Comparison of ENCODE assay signal across 9 mouse cellular contexts in genomic region chr11:98762756-98763501, GRCm38 (mm10). TPM values are rescaled to one million over a fixed set of nuclear protein-coding genes. Genes with fewer than 3 reads are reported as not detected.
DNase-seq lines count a peak whose midpoint lies in the region; ATAC-seq lines count a peak whose summit lies in the region.
"Had no signal": no experiment of that assay in that cellular context is flagged by ENCODE, and none has a peak within 500 bp of the region (broad histone marks: within the 10 kb centered on the region; RNA-seq: fewer than 3 reads in every experiment).

No protein-coding gene starts in this region.

- H3K4me2 ChIP-seq in embryonic facial prominence, embryonic 12.5 days (replicated peaks): no peak overlapping the region; the same call in 1 of the 2 replicates
- no peak overlapping the region for H3K4me2 ChIP-seq in midbrain, embryonic 14.5 days (ENCODE audit: low read length)
- no peak overlapping the region for H3K4me2 ChIP-seq in heart, embryonic 13.5 days

- H3K9me3 ChIP-seq in embryonic facial prominence, embryonic 12.5 days: no peaks in the 10 kb centered on the region
- H3K9me3 ChIP-seq in embryonic facial prominence, embryonic 10.5 days: no peaks in the 10 kb centered on the region
- H3K9me3 ChIP-seq in midbrain, embryonic 14.5 days (ENCODE audit: control insufficient read depth, low read length): no peaks in the 10 kb centered on the region
- H3K9me3 ChIP-seq in midbrain, embryonic 10.5 days (replicated peaks): no peaks in the 10 kb centered on the region
- H3K9me3 ChIP-seq in heart, embryonic 13.5 days: no peaks in the 10 kb centered on the region

- H3K4me1 ChIP-seq in embryonic facial prominence, embryonic 12.5 days: peaks cover 28% of the 10 kb centered on the region
- peaks cover 48% of the 10 kb centered on the region for H3K4me1 ChIP-seq in embryonic facial prominence, embryonic 10.5 days
- H3K4me1 ChIP-seq in midbrain, embryonic 14.5 days (ENCODE audit: control insufficient read depth, insufficient read depth, low read length): peaks cover 25% of the 10 kb centered on the region
- H3K4me1 ChIP-seq in midbrain, embryonic 10.5 days: peaks cover 34% of the 10 kb centered on the region
- peaks cover 48% of the 10 kb centered on the region for H3K4me1 ChIP-seq in heart, embryonic 13.5 days

- DNase-seq in embryonic facial prominence, embryonic 10.5 days (ENCODE audit: low spot score): no peak
- peak; percentile 54 for DNase-seq in midbrain, embryonic 14.5 days
- DNase-seq in midbrain, embryonic 10.5 days (ENCODE audit: low spot score): no peak
- DNase-seq in lung, adult 18-20 months: peak; percentile 86 to 91
- no peak for DNase-seq in urinary bladder, postnatal 10 days (ENCODE audit: low spot score)
- DNase-seq in B cell, adult 2 months: no peak

- H3K36me3 ChIP-seq in embryonic facial prominence, embryonic 12.5 days: peaks cover 44% of the 10 kb centered on the region
- peaks cover 59% of the 10 kb centered on the region for H3K36me3 ChIP-seq in embryonic facial prominence, embryonic 10.5 days (replicated peaks)
- peaks cover 66% of the 10 kb centered on the region for H3K36me3 ChIP-seq in midbrain, embryonic 14.5 days (ENCODE audit: control insufficient read depth, insufficient read depth, low read length)
- H3K36me3 ChIP-seq in midbrain, embryonic 10.5 days: peaks cover 55% of the 10 kb centered on the region
- H3K36me3 ChIP-seq in heart, embryonic 13.5 days: peaks cover 74% of the 10 kb centered on the region

- WGBS in embryonic facial prominence, embryonic 12.5 days: 64% methylated on average over 17 of the region's 17 CpGs
- WGBS in embryonic facial prominence, embryonic 10.5 days: 69% methylated on average over 17 of the region's 17 CpGs
- WGBS in midbrain, embryonic 14.5 days: 61% methylated on average over 17 of the region's 17 CpGs
- WGBS in midbrain, embryonic 10.5 days: 70% methylated on average over 17 of the region's 17 CpGs
- WGBS in heart, embryonic 13.5 days: 59% methylated on average over 17 of the region's 17 CpGs

- H3K4me3 ChIP-seq in embryonic facial prominence, embryonic 12.5 days: no peak overlapping the region
- H3K4me3 ChIP-seq in embryonic facial prominence, embryonic 10.5 days: no peak overlapping the region
- no peak overlapping the region for H3K4me3 ChIP-seq in midbrain, embryonic 14.5 days (replicated peaks; ENCODE audit: low read depth, low read length)
- no peak overlapping the region for H3K4me3 ChIP-seq in midbrain, embryonic 10.5 days
- H3K4me3 ChIP-seq in heart, embryonic 13.5 days: no peak overlapping the region
- H3K4me3 ChIP-seq: myocyte had no signal

- no peak overlapping the region for H3K9ac ChIP-seq in embryonic facial prominence, embryonic 12.5 days
- H3K9ac ChIP-seq in midbrain, embryonic 14.5 days (replicated peaks; ENCODE audit: low read length): no peak overlapping the region
- no peak overlapping the region for H3K9ac ChIP-seq in heart, embryonic 13.5 days

- peak overlapping the region; percentile 36; the same call in 1 of the 2 replicates for H3K27ac ChIP-seq in embryonic facial prominence, embryonic 12.5 days
- H3K27ac ChIP-seq in embryonic facial prominence, embryonic 10.5 days (replicated peaks): no peak overlapping the region
- no peak overlapping the region for H3K27ac ChIP-seq in midbrain, embryonic 14.5 days (replicated peaks; ENCODE audit: low read depth, low read length)
- H3K27ac ChIP-seq in midbrain, embryonic 10.5 days (replicated peaks): no peak overlapping the region
- H3K27ac ChIP-seq in heart, embryonic 13.5 days (replicated peaks): peak overlapping the region; percentile 21; the same call in 1 of the 2 replicates

- no peak for ATAC-seq in embryonic facial prominence, embryonic 12.5 days (ENCODE audit: insufficient number of reproducible peaks, insufficient read depth, low FRiP score, low TSS enrichment)
- no peak for ATAC-seq in midbrain, embryonic 14.5 days (ENCODE audit: low FRiP score, low TSS enrichment)
- ATAC-seq in heart, embryonic 13.5 days (ENCODE audit: extremely low read depth, insufficient number of reproducible peaks, low FRiP score, low TSS enrichment): no peak

- no peaks in the 10 kb centered on the region for H3K27me3 ChIP-seq in embryonic facial prominence, embryonic 12.5 days
- no peaks in the 10 kb centered on the region for H3K27me3 ChIP-seq in embryonic facial prominence, embryonic 10.5 days (replicated peaks; ENCODE audit: low read depth, poor library complexity, severe bottlenecking)
- no peaks in the 10 kb centered on the region for H3K27me3 ChIP-seq in midbrain, embryonic 14.5 days (ENCODE audit: control insufficient read depth, insufficient read depth, low read length)
- H3K27me3 ChIP-seq in midbrain, embryonic 10.5 days (ENCODE audit: low read depth, poor library complexity, severe bottlenecking): no peaks in the 10 kb centered on the region
- no peaks in the 10 kb centered on the region for H3K27me3 ChIP-seq in heart, embryonic 13.5 days (replicated peaks)

RNA-seq across cellular contexts. Expression of gene Nr1d1, which starts 12.2 kb away (rescaled TPM):
- polyA plus RNA-seq in embryonic facial prominence, embryonic 12.5 days (2016; fragmentation: Nextera tagmentation; extraction: Ambion mirVana): 1.6 and 1.7 TPM in 2 replicates
- 1.1 and 1.8 TPM in 2 replicates for polyA plus RNA-seq in embryonic facial prominence, embryonic 10.5 days (2016; fragmentation: Nextera tagmentation; extraction: Ambion mirVana)
- 3.0 TPM in 2 replicates for polyA plus RNA-seq in midbrain, embryonic 14.5 days (2014; fragmentation: Nextera tagmentation; extraction: Ambion mirVana)
- polyA plus RNA-seq in midbrain, embryonic 10.5 days (2016; fragmentation: Nextera tagmentation; extraction: Ambion mirVana): 1.4 TPM in 2 replicates
- polyA plus RNA-seq in heart, embryonic 13.5 days (2015; fragmentation: Nextera tagmentation; extraction: Ambion mirVana): 5.9 and 6.4 TPM in 2 replicates

RNA-seq across cellular contexts. Expression of gene Thra, which starts 22.5 kb away (rescaled TPM):
- 29.1 and 34.3 TPM in 2 replicates for polyA plus RNA-seq in embryonic facial prominence, embryonic 12.5 days (2016; fragmentation: Nextera tagmentation; extraction: Ambion mirVana)
- 8.8 and 9.1 TPM in 2 replicates for polyA plus RNA-seq in embryonic facial prominence, embryonic 10.5 days (2016; fragmentation: Nextera tagmentation; extraction: Ambion mirVana)
- polyA plus RNA-seq in midbrain, embryonic 14.5 days (2014; fragmentation: Nextera tagmentation; extraction: Ambion mirVana): 175 and 194 TPM in 2 replicates
- 9.5 and 15.6 TPM in 2 replicates for polyA plus RNA-seq in midbrain, embryonic 10.5 days (2016; fragmentation: Nextera tagmentation; extraction: Ambion mirVana)
- 30.0 and 32.0 TPM in 2 replicates for polyA plus RNA-seq in heart, embryonic 13.5 days (2015; fragmentation: Nextera tagmentation; extraction: Ambion mirVana)

RNA-seq across cellular contexts. Expression of gene Msl1, which starts 32.4 kb away (rescaled TPM):
- 35.2 and 35.6 TPM in 2 replicates for polyA plus RNA-seq in embryonic facial prominence, embryonic 12.5 days (2016; fragmentation: Nextera tagmentation; extraction: Ambion mirVana)
- 23.4 and 23.5 TPM in 2 replicates for polyA plus RNA-seq in embryonic facial prominence, embryonic 10.5 days (2016; fragmentation: Nextera tagmentation; extraction: Ambion mirVana)
- 25.0 and 35.9 TPM in 2 replicates for polyA plus RNA-seq in midbrain, embryonic 14.5 days (2014; fragmentation: Nextera tagmentation; extraction: Ambion mirVana)
- polyA plus RNA-seq in midbrain, embryonic 10.5 days (2016; fragmentation: Nextera tagmentation; extraction: Ambion mirVana): 22.9 and 24.3 TPM in 2 replicates
- polyA plus RNA-seq in heart, embryonic 13.5 days (2015; fragmentation: Nextera tagmentation; extraction: Ambion mirVana): 14.6 and 15.7 TPM in 2 replicates

RNA-seq across cellular contexts. Expression of gene Med24, which starts 33.7 kb away (rescaled TPM):
- 70.4 and 73.6 TPM in 2 replicates for polyA plus RNA-seq in embryonic facial prominence, embryonic 12.5 days (2016; fragmentation: Nextera tagmentation; extraction: Ambion mirVana)
- 73.9 and 78.1 TPM in 2 replicates for polyA plus RNA-seq in embryonic facial prominence, embryonic 10.5 days (2016; fragmentation: Nextera tagmentation; extraction: Ambion mirVana)
- 65.7 and 81.1 TPM in 2 replicates for polyA plus RNA-seq in midbrain, embryonic 14.5 days (2014; fragmentation: Nextera tagmentation; extraction: Ambion mirVana)
- 74.1 and 82.2 TPM in 2 replicates for polyA plus RNA-seq in midbrain, embryonic 10.5 days (2016; fragmentation: Nextera tagmentation; extraction: Ambion mirVana)
- polyA plus RNA-seq in heart, embryonic 13.5 days (2015; fragmentation: Nextera tagmentation; extraction: Ambion mirVana): 35.1 and 37.4 TPM in 2 replicates

RNA-seq across cellular contexts. Expression of gene Casc3, which starts 41.8 kb away (rescaled TPM):
- 53.9 and 54.0 TPM in 2 replicates for polyA plus RNA-seq in embryonic facial prominence, embryonic 12.5 days (2016; fragmentation: Nextera tagmentation; extraction: Ambion mirVana)
- 47.5 and 48.3 TPM in 2 replicates for polyA plus RNA-seq in embryonic facial prominence, embryonic 10.5 days (2016; fragmentation: Nextera tagmentation; extraction: Ambion mirVana)
- 46.6 and 57.3 TPM in 2 replicates for polyA plus RNA-seq in midbrain, embryonic 14.5 days (2014; fragmentation: Nextera tagmentation; extraction: Ambion mirVana)
- polyA plus RNA-seq in midbrain, embryonic 10.5 days (2016; fragmentation: Nextera tagmentation; extraction: Ambion mirVana): 49.0 and 55.7 TPM in 2 replicates
- polyA plus RNA-seq in heart, embryonic 13.5 days (2015; fragmentation: Nextera tagmentation; extraction: Ambion mirVana): 22.3 and 23.1 TPM in 2 replicates

Comparison
In these comparisons a context has a peak if more than half of its experiments do, and no peak if none do; other contexts are left out.
1. H3K27ac ChIP-seq: peak in embryonic facial prominence, embryonic 12.5 days (single experiment) and heart, embryonic 13.5 days (single experiment); none in embryonic facial prominence, embryonic 10.5 days (single experiment), midbrain, embryonic 14.5 days (single experiment) and midbrain, embryonic 10.5 days (single experiment).
2. DNase-seq: peak in midbrain, embryonic 14.5 days (single experiment) and lung, adult 18-20 months (2 of 2); none in embryonic facial prominence, embryonic 10.5 days (single experiment), midbrain, embryonic 10.5 days (single experiment), urinary bladder, postnatal 10 days (single experiment) and B cell, adult 2 months (0 of 2).